Mouse (Mus musculus) midbrain, postnatal 0 days (tissue): ENCODE measurements around the gene Prrt4. TPM values are rescaled to one million over a fixed set of nuclear protein-coding genes. Genes with fewer than 3 reads are reported as not detected.

Experiments
- ATAC-seq: fragments of 200-750 bp; cut with Nextera tagmentation; 2 replicates; pipeline ENCODE4 v1.8.0; 2017; ENCODE audit warnings: moderate number of reproducible peaks, mild to moderate bottlenecking, moderate TSS enrichment, moderate library complexity; ENCODE audit not compliant: low FRiP score
- DNase-seq: peaks from one replicate; pipeline ENCODE4 v3.0.0-alpha.2; 2015; ENCODE audit warnings: low spot score
- H3K27ac ChIP-seq: fragments of 300-500 bp; sonication (generic); 2 replicates; pipeline ENCODE4 v1.5.1; 2014; ENCODE audit warnings: low read depth, mild to moderate bottlenecking, low read length, mixed read lengths
- H3K27me3 ChIP-seq: fragments of 300-500 bp; sonication (generic); 2 replicates; pipeline ENCODE4 v1.6.1; 2014; ENCODE audit warnings: low read length, control low read depth, mixed read lengths; ENCODE audit not compliant: insufficient read depth
- H3K36me3 ChIP-seq: fragments of 300-500 bp; sonication (generic); 2 replicates; pipeline ENCODE4 v1.6.1; 2014; ENCODE audit warnings: low read length, control low read depth, mixed read lengths; ENCODE audit not compliant: insufficient read depth
- H3K4me1 ChIP-seq: fragments of 300-500 bp; sonication (generic); 2 replicates; pipeline ENCODE4 v1.6.1; 2014; ENCODE audit warnings: mild to moderate bottlenecking, control low read depth, antibody characterized with exemption, low read length, mixed read lengths; ENCODE audit not compliant: insufficient read depth
- H3K4me2 ChIP-seq: fragments of 300-500 bp; sonication (generic); 2 replicates; pipeline ENCODE4 v1.6.1; 2014; ENCODE audit warnings: low read depth, mild to moderate bottlenecking, low read length, mixed read lengths; ENCODE audit not compliant: poor library complexity, severe bottlenecking
- H3K4me3 ChIP-seq: fragments of 300-500 bp; sonication (generic); 2 replicates; pipeline ENCODE4 v1.5.1; 2014; ENCODE audit warnings: low read depth, mild to moderate bottlenecking, low read length, moderate library complexity
- H3K9ac ChIP-seq: fragments of 300-500 bp; sonication (generic); replicated peaks from 2 replicates; pipeline ENCODE4 v1.6.1; 2014; ENCODE audit warnings: mild to moderate bottlenecking, low read length, moderate library complexity, mixed read lengths; ENCODE audit not compliant: poor library complexity, severe bottlenecking
- H3K9me3 ChIP-seq: fragments of 300-500 bp; sonication (generic); 2 replicates; pipeline ENCODE4 v1.6.1; 2016; ENCODE audit warnings: low read length, control low read depth
- CTCF ChIP-seq: IDR thresholded peaks from 2 replicates; pipeline ENCODE4 v1.5.1; 2016; ENCODE audit warnings: antibody characterized with exemption, mild to moderate bottlenecking
- WGBS: fragments of 180-500 bp; shearing (Covaris S2); extraction: QIAGEN DNeasy Blood & Tissue Kit; methylation state at CpG from one replicate; pipeline ENCODE4 v1.1.7; 2014; 5-methylcytosine and 5-hydroxymethylcytosine counted together
- polyA plus RNA-seq: library from polyadenylated mRNA; unstranded; fragments of >200 nt; fragmentation: Nextera tagmentation; extraction: Ambion mirVana; gene quantifications from 2 replicates; pipeline ENCODE4 v1.2.1, GENCODE M21; 2015
- total RNA-seq: library from RNA; depleted of rRNA; stranded (reverse); fragments of >200 nt; gene quantifications from 2 replicates; pipeline ENCODE4 v1.2.3, GENCODE M21; 2014

Prrt4 gene
- total and polyA plus RNA-seq, 2 experiments from 2014 or later = 15.4 to 40.2 TPM

DNA sequence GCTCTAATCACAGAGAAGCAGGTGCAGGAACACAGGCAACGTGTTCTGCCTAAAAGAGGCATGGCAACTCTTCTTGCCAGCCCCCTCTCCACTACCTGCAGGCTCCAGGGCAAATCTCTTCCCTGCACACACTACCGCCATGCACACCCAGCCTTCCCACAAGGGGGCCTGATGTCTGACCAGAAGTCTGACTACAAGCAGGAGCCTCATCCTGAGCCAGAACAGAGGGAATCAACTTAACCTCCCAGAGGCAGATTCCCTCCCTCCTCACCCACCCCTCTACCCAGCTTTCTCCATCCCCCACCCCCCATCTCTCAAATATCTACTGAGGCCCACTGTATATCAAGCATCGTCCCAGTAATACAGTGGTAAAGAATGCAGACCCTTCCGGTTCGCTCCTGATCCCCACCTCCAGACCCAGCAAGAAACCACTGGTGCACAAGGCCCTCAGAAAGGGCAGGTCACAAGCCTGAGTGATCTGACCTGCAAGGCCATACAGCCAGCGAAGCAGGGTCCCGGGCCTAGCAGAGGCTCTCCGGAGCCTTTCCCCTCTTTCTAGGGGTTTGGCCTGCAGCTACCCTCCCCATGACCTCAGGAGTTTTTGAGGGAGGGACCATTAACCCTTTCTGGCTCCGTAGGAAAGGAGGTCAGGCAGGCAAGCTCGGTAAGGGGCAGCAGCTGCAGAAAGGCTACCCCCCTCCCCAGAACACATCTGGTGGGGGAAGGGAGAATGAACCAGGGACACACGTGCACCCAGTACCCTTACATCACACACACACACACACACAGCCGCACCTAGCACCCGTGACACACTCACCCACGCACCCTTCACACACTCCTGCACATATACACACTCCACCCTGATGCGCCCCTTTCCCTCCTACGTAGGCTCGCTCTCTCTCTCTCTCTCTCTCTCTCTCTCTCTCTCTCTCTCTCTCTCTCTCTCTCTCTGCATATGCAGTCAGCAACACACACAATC is 1.2 kb downstream of the Prrt4 start:
- DNase-seq (no peak), ATAC-seq (peak; percentile 70)
- WGBS = 16% methylated on average over 17 of the region's 17 CpGs
- peak overlapping the region; percentile 90 for H3K9ac ChIP-seq
- H3K4me3 ChIP-seq = peak overlapping the region; percentile 73
- no peaks in the 10 kb centered on the region for H3K4me1 ChIP-seq
- H3K27me3 ChIP-seq = 0 out of 2 replicates have a peak, but pooled peaks cover 3% of the 10 kb centered on the region
- peaks cover 4% of the 10 kb centered on the region for H3K36me3 ChIP-seq
- H3K9me3 ChIP-seq = no peaks in the 10 kb centered on the region
- peak overlapping the region; percentile 78 for H3K4me2 ChIP-seq
- peak; percentile 52 for TF ChIP-seq CTCF
- H3K27ac ChIP-seq = peak overlapping the region; percentile 91

DNA sequence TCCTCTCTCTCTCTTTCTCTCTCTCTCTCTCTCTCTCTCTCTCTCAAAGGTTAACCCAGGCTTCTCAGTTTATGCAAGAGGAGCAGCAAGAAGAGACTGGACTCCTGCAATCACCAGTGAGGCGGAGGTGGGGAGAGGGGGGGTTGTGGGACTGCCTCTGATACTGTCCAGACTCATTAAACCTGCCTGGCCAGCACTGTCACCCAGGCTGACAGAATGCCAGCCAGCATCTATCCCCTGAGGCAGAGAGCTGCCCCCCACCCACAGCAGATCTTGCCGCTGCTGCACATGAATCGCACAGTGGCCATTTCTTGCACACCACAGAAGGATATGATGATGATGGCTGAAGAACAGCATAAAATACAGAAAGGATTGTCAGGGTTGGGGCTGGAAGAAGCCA is 4.3 kb downstream of the Prrt4 start:
- Histone ChIP-seq H3K4me3 (no peak overlapping the region), H3K9ac (no peak overlapping the region), H3K9me3 (no peaks in the 10 kb centered on the region), H3K36me3 (peaks cover 12% of the 10 kb centered on the region), H3K4me2 (no peak overlapping the region), H3K27me3 (peaks cover 14% of the 10 kb centered on the region), H3K27ac (no peak overlapping the region), H3K4me1 (0 out of 2 replicates have a peak, but pooled peaks cover 5% of the 10 kb centered on the region)
- DNase-seq (no peak), ATAC-seq (no peak)
- 72% methylated on average over 3 of the region's 3 CpGs for WGBS
- TF ChIP-seq CTCF = no peak

DNA sequence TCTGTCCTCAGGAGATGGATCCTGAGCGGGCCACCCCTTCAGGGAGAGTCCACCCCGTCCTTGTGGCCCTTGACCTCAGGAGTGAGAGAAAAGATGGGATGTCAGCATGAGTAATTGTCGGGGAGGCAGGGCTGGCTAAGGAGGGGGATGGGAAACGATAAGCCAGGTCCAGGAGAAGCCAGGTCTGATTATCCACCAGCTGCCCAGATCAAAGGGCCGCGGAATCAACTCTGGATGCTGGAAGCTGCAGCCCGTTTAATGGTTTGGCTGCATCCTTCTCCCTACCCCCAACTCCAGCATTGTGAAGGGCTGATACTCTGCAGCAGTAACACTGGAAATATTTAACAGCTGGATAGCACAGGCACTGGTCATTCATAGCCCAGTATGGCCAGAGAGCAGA is 5.0 kb downstream of the Prrt4 start:
- no peak for ATAC-seq
- 0 out of 2 replicates have a peak, but pooled peaks cover 5% of the 10 kb centered on the region for H3K4me1 ChIP-seq
- no peak overlapping the region for H3K4me3 ChIP-seq
- H3K9ac ChIP-seq = no peak overlapping the region
- no peak overlapping the region for H3K27ac ChIP-seq
- H3K27me3 ChIP-seq = peaks cover 18% of the 10 kb centered on the region
- no peak overlapping the region for H3K4me2 ChIP-seq
- H3K9me3 ChIP-seq = no peaks in the 10 kb centered on the region
- WGBS = 15% methylated on average over 7 of the region's 7 CpGs
- TF ChIP-seq CTCF = no peak
- DNase-seq = no peak
- peaks cover 12% of the 10 kb centered on the region for H3K36me3 ChIP-seq

DNA sequence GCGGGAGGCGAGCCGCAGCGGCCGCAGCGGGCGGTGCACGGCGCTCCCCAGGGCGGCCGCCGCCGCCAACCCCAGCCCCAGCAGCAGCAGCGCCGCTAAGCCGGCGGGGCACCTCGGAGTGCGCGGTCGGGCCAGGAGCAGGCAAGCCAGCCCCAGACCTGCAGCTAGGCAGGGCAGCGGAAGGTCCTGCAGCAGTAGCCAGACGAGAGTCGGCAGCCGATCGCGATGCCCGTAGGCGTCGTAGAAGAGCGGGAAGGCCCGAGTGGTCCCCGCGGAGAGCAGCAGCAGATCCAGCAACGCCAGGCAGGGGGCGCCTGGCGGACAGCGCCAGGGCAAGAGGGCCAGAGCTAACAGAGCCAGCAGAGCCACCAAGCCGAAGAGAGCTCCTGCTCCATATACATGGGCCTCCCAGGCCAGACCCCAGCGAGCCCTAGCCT is 8.4 kb downstream of the Prrt4 start:
- H3K4me2 ChIP-seq = peak overlapping the region; percentile 88
- peak overlapping the region; percentile 57 for H3K9ac ChIP-seq
- H3K36me3 ChIP-seq = peaks cover 9% of the 10 kb centered on the region
- H3K9me3 ChIP-seq = no peaks in the 10 kb centered on the region
- 2% methylated on average over 40 of the region's 40 CpGs for WGBS
- peak overlapping the region; percentile 39 for H3K4me3 ChIP-seq
- peaks cover 21% of the 10 kb centered on the region for H3K27me3 ChIP-seq
- H3K27ac ChIP-seq = no peak overlapping the region
- H3K4me1 ChIP-seq = 0 out of 2 replicates have a peak, but pooled peaks cover 5% of the 10 kb centered on the region
- TF ChIP-seq CTCF = peak; percentile 81
- DNase-seq = peak; percentile 79
- ATAC-seq = peak; percentile 69

DNA sequence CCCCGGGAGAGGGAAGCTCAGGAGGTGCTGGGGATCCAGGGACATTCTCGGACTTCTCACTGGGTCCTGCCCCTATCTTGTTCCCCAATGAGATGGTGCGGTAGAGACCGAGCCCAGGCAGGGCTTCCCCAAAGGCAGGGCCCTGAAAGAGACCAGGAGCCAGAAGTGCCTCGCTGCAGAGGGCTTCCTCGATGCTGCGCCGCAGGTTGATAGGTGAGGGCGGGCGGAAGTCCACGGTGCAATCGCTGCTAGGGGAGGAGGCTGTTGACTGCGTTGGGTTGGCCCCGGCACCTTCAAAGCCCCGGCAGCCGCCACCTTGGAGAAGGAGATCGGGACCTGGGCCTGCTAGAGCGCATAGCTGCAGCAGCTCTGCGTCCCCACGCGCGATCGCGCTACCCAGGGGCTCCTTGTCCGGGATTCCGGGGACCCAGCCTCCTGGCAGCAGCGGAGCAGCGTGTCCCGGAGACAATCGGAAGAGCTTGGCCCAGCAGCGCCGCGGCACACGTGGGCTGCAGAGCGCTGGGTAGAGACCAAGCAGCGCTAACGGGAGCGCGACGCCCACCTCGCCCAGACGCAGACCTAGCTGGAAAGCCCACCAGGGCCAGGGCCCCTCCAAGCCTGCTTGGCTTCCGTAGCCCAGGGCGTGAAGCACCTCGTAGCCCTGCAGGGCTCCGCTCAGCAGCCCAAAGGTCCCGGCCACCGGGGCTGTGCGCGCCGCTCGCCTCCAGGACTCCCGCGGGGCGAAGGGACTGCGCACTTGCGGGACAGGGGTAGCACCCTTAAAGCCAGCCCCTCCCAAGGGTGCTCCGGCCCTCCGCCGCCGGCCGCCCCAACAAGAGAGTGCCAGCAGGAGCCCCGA is 9.1 kb downstream of the Prrt4 start:
- H3K27ac ChIP-seq = no peak overlapping the region

More for the DNA sequence above, 9.1 kb downstream of the Prrt4 start:
- ATAC-seq (peak; percentile 27), DNase-seq (no peak)
- H3K4me2 ChIP-seq = peak overlapping the region; percentile 88
- 0 out of 2 replicates have a peak, but pooled peaks cover 5% of the 10 kb centered on the region for H3K4me1 ChIP-seq
- no peak for TF ChIP-seq CTCF
- peak overlapping the region; percentile 39 for H3K4me3 ChIP-seq
- WGBS = 5% methylated on average over 57 of the region's 63 CpGs
- H3K36me3 ChIP-seq = peaks cover 8% of the 10 kb centered on the region; the same call in 1 of the 2 replicates
- no peaks in the 10 kb centered on the region for H3K9me3 ChIP-seq
- H3K27me3 ChIP-seq = peaks cover 21% of the 10 kb centered on the region
- peak overlapping the region; percentile 57 for H3K9ac ChIP-seq
